Mouse (Mus musculus): Measurements from ENCODE around the gene Ttll4. TPM values are rescaled to one million over a fixed set of nuclear protein-coding genes. Genes with fewer than 3 reads are reported as not detected.

The Ttll4 gene
- 10 to 100 TPM; 37.3 to 42.6 TPM for total RNA-seq (2021)

DNA sequence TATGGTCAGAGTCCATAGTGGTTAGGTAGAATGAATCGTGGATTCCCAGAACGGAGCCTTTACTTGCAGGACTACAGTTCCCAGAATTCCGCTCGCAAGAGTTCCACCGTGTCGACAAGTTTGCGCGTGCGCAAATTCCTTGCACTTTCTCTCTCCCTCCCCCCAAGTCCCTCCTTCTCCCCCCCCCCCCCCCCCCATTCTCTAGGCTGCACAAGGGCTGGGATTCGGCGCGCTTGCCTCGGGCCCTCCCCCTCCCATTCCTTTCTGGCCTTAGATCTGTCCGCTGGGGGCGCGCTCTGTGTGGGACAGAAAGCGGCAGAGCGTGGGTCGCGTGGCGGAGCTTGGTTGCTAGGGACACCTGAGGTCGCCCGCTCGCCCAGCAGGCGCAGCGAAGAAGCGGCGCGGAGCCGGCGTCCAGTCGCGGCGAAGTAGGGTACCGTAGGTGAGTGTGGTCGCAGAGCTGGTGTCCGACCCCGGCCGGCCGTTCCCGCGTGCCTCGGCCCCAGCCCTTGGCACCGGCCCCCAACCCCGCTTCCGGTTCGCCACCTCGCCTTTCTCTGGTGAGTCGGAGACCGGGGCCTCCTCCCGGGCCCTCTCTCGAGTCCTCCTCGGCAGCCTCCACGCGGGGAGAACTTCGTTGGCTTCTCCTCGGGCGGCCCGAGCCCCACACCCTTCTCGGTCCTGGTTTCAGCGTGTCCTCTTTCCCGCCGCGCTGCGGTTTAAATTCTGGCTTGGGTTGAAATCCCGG, at the start of gene Ttll4:
Gene Ttll4, plus strand, starts transcription at position 298 of the 748 bp plus-strand sequence.
- peak; percentile 98 for DNase-seq
- intact Hi-C loops (cut with DNase I), result no loop called here

DNA sequence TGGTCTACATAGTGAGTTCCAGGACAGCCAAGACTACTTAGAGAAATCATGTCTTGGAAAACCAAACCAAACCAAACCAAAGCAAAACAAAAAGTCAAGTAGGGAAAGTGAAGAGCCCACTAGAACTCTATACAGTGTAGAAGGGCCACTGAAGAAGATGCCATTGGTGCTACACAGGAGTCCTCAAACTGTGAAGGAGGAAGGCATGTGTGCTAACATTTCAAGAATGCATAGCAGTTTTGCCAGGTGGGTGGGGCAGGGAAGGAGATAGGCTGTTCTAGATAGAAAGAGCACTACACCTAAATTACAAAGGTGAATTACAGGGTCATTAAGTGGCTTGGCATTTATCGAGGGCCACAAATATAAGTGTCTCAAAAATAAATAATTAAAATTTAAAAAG, 37.4 kb upstream of the Ttll4 start:
- intact Hi-C loops (cut with DNase I), result no loop called here
- no peak for DNase-seq

DNA sequence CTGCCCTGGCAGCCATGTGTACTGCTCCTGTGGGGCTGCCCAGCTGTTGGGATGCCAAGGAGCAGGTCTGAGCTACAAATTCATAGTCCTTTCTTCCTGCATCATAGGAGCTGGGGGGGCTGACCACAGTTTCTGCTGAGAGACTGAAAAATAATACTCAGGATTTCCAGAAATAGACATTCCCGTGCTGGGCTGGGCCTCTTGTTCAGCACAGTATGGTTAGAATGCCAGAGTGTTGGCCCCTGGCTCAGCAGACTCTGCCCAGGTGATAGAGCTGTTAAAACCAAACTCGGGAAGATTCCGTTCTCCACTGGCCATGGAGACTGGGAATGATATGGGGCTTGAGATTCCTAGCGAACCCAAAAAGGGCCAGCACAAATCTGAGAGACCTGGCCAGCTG, 35.5 kb upstream of the Ttll4 start:
- no peak for DNase-seq
- intact Hi-C loops (cut with DNase I), result no loop called here

DNA sequence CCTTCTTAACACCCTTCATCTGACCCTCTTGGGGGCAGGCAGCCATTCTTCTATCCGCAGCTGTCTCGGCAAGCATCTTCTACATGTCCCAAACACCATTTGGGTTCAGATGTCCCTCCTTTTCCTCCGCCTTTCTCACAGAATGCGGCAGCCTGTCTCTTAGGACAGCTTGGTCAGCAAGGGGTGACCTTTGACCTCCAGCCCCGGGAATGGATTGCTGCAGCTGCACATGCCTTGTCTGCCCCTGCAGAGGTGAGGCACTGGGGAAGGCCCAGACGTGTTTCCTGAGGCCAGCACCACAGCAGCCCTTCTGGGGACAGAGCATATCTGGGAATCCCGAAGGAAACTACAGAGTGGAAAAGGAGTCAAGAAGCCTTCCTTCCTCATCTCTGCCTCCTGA, 33.5 kb upstream of the Ttll4 start:
- intact Hi-C loops (cut with DNase I), result no loop called here
- no peak for DNase-seq

DNA sequence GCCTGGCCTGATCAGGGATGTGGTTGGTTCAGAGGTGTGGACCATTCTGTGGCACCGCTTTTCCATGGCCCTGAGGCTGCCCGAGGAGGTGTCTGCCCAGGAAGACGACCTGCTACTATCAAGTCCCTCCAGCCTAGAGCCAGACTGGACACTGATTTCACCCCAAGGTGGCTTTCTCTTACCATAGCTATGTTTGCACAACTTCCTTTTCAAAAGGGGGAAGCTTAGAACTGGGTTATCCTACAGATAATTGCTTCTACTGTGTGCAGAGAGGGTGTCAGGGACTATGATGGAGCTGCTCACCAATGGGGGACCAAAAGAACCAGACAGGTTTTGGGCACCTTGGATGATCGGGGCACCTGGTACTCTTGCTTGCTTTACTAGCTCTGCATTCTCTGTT, 28.8 kb upstream of the Ttll4 start:
- no peak for DNase-seq
- intact Hi-C loops (cut with DNase I), result no loop called here

DNA sequence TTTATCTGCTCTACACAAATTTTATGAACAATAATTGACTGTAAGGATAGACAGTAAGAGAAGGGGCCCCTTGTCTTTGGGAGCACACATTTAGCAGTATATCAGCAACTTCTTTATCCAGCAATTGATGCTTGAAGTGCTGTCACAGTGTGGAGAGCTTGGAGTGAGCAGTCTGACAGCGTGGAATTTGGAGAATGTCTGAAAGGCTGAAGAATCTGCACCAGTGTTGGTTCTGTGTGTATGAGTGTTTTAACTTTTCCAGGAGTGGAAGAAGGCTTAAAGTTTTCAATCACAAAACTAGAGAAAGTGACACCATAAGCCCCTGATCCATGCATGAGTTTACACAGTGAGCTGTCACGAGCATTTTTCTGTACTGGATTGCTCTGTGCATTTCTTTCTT, 18.0 kb upstream of the Ttll4 start:
- DNase-seq, result no peak
- intact Hi-C loops (cut with DNase I), result no loop called here

DNA sequence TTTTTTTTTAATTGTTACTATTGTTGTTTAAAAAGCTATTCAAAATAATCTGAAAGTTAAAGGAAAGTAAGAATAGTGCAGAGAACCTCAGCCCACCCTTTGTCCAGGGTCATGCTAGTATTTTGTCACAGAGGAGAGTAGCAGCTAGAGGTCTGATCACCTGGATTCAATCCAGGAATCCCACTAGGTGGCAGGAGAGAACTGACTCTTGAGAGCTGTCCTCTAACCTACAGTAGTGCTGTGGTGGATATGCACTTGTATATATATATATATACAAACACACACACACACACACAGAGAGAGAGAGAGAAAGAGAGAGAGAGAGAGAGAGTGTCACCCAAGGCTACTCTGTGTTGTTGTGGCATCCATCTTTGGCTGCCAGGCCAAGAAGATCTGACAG, 17.6 kb upstream of the Ttll4 start:
- no peak for DNase-seq
- intact Hi-C loops (cut with DNase I), result no loop called here

DNA sequence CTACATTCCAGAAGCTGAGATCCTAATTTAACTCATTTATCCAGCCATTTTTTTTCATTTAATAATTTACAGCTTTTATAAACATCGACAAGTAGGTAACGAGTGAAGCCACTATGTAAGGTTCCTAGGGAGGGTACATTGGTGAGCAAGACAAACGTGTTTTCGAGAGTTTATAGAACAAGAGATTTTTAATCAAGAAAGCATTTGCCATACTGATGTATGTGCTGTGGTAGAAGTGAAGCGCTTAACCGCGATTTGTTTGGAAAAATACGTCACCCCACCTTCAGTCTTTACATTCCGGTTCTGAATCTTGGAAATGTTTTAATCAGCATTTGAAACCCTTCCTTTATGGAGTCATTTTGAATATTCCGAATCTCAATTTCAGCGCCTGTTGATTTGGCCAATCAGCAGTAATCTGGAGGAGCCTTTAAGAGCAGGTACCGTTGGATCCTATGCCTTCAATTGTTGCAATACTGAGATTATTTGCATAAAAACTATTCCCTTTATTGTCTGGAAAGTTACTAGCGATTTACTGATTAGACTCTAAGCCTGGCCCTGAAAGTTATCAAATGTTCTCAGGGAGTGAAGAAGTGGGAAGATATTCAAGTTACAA, 814 bp downstream of the Ttll4 start:
- intact Hi-C loops (cut with DNase I), result no loop called here

DNA sequence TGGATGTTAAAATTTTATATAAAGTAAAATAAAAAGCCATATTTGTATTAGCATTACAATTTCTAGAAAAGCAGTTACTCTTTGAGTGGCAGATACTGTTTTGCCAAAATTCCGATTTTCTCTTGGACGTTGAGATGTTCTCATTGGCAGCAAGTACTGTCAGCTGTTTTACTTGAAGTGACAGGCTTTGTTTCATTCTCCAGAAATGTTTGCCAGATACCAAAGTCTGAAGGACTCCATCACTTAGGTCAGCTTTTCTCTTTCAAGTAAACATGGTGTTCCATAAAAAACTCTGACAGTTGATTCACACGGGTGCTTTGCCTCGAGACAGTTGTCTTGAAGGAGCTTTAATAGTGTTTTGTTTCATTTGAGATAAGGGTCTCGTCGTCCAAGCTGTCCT, 3.6 kb downstream of the Ttll4 start:
- DNase-seq, result no peak
- intact Hi-C loops (cut with DNase I), result no loop called here

More for the DNA sequence above, 814 bp downstream of the Ttll4 start:
- no peak for DNase-seq

DNA sequence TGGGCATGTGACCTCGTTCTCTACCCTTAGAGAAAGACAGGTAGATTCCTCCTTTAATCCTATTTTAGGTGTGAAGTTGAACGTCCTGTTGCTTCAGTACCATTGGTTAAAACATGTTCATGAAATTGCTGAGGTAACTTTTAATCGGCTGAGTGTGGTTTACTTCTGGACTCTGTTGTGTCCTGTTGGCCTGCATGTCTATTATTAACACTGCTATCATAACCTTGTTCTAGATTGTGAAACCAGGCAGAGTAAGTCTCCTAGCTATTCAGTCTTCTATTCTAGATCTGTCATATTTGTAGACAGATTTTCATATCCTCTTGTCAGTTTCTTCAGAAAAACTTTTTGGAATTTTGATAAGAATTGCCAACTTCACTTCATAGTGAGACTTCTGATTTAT, 6.8 kb downstream of the Ttll4 start:
- no peak for DNase-seq
- intact Hi-C loops (cut with DNase I), result no loop called here

DNA sequence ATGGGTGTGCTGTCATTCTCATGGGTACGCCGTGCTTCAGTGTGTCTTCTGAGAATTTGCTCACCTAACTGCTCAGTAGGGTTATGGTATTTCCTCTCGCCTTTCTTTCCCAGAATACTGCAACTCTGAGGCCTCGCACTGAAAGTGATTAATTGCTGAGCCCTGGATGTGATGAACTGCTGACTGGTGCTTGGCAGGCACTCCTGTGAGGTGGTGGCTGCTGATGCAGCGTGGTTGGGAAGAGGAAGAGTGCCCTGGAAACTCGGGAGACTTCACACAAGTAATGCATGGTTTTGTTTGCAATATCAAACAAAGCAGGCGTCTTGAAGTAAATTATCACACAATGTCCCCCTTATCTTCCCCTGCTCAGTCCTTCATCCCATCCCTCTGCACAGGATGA, 11.2 kb downstream of the Ttll4 start:
- DNase-seq, result no peak
- intact Hi-C loops (cut with DNase I), result no loop called here

DNA sequence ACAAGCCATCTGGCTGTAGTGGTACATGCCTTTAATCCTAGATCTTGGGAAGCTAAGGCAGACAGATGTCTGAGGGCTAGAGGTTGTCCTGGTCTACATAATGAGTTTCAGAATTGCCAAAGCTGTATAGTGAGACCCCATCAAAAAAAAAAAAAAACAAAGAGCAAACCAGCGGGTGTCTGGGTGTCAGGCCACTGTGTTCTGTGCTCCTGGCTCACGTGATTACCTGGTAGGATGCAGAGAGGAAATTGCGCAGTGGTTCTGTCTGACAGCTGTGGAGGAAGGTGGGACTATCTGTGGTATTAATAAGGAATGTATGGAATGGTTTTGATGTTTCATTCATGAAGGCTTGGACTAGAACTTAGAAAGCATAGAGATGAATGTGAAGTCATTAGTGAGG, 15.3 kb downstream of the Ttll4 start:
- intact Hi-C loops (cut with DNase I), result no loop called here
- no peak for DNase-seq

DNA sequence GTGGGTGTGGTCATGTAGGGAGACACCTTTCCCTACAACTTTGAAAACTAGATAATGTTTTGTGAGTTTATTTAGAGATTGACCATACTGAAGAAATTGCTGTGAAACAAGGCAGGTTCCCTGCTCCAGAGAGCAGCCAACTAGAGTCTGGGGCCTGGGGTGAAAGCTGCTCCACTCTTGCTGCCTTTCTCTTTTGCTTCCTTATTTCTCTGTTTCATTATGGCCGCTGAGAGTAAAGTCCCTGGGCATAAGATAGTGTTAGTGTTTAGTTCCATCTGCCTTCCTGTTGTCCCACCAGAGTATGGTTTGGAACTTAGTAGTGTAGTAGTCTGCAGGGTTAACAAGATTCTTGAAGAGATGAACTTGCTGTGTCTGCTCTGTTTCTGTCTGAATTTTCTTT, 16.3 kb downstream of the Ttll4 start:
- DNase-seq, result no peak
- intact Hi-C loops (cut with DNase I), result no loop called here

DNA sequence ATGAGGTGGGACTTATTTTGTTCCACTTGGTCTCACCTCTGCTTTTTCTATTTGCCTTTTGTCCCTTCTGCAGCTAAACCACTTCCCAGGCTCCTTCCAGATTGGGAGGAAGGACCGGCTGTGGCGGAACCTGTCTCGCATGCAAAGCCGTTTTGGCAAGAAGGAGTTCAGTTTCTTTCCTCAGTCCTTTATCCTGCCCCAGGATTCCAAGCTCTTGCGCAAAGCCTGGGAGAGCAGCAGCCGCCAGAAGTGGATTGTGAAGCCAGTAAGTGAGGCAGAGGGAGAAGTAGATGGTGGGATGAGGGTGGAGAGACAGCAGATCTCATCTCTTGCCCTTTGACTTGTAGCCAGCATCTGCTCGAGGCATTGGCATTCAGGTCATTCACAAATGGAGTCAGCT, 25.6 kb downstream of the Ttll4 start:
- no peak for DNase-seq
- intact Hi-C loops (cut with DNase I), result no loop called here

DNA sequence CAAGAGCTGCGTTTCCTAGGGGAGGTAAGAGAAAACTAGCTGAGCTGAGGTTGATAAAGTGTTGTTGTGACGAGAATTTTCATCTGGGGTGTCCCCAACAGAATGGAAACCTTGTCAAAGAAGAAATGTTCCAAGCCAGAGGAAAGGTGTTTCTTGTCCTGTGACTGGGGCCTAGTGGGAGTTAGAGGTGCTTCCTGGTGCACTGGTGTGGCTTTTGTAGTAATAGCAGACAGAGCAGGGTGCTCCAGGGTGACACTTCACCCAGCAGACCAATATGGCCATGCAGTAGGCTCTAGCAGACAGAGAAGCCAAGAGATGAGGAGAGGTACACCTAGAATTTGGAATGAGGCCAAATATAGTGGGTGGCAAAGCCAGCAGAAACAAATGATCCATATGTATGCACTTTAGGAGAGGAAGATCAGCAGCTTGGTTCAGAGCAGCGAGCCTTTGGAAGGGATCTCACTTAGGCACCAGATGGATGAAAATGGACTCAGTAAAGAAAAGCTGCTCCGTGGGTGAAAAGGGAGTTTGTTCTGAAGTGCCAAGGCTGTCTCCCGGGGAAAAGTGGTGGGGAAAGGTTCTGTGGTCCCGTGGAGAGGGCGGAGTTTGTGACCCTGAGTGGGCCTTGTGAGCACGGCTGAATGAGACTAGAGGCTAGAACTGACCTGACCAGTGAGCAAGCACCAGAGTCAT, 32.5 kb downstream of the Ttll4 start:
- intact Hi-C loops (cut with DNase I), result no loop called here
- DNase-seq, result no peak

DNA sequence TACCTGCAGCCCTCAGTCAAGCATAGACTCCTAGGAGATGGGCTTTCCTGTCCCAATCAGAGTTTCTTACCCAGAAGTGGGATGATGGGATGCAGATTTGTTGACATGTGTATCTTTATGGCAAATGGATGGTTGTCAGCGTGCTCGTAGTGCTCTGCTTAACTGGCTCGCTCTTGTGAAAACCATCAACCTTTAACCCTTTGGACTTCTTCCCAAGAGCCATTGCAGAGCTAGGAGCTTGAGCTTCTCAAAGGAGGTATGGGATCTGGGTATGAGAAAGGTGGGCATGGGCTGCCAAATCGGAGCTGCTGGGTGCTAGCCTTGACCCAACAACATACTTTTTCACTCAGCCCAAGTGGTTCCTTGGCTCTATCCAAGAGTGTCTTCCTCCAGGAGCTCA, 34.3 kb downstream of the Ttll4 start:
- intact Hi-C loops (cut with DNase I), result no loop called here

DNA sequence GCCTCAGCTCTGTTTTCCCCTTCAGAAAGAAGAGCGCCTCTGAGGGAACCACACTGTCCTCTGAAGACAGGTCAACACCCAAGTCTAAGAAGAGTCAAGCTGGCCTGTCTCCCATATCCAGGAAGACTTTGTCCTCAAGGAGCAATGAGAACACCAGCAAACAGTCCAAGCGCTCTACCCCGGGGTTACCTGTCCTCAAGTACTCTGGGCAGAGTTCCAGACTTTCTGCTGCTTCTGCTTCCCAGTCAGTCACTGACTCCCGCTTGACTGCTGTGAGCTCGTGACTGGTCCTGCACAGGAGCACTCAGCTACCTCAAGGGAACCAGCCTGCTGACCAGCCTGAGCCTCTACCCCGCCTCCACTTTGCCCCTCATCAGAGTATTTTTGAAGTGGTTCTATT, 35.9 kb downstream of the Ttll4 start:
- intact Hi-C loops (cut with DNase I), result no loop called here
- DNase-seq, result no peak

More for the DNA sequence above, 34.3 kb downstream of the Ttll4 start:
- no peak for DNase-seq

DNA sequence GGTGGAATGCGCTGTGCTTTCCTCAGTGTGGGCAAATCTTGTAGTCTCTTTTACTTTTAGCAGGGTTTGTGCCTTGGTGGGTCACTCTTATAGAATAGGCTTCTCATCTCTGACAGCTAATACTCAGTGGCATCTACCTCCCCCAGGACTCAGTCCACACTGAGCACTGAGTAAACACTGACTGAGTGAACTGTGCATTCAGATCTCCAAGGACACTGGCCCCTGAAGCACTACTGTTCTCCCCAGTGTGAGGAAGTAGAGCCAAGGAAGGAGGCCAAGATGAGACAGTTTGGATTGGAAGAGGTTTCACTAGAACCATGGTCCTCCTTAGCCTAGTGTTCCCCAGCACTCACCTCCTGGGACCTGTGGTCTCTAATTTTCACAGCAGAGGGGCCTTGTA, 36.8 kb downstream of the Ttll4 start:
- intact Hi-C loops (cut with DNase I), result no loop called here
- DNase-seq, result no peak

DNA sequence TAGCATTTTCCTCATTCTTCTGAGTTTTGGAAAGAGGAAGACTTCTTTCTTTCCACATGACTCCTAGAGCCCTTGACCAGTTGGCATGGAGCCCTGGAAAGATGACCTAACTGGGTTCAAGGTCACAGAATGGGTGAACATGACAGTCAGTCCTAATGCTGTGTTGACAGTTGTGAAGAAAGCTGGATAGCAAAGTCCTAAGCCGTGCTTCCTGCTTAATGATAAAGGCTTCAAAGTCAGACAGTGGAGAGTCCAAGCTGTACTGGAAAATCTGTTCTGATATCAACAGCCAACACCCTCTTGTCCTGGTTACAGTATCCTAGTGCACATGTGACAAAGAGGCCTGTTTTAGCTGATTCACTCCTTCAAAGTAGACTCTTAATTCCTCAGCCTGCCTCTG, 37.2 kb downstream of the Ttll4 start:
- DNase-seq, result no peak
- intact Hi-C loops (cut with DNase I), result no loop called here

DNA sequence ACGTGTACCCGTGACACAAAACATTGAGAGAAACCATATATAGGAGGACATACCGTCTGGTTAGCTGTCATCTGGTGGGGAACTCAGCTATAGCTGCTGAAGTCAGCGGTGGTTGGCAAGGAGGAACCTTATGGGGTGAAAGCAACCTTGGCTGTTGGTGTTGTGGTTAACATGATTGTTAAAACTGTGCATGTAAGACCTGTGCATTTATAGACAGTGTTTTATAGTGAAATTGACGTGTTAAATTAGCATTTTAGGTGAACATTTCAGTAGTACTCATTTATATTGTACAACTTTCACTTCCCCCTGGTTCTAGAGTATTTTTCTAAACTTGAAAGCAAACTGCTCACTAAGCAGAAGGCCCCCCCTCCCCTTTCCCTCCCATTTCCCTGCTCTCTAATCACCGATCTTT, 40.6 kb downstream of the Ttll4 start:
- no peak for DNase-seq
- intact Hi-C loops (cut with DNase I), result no loop called here

DNA sequence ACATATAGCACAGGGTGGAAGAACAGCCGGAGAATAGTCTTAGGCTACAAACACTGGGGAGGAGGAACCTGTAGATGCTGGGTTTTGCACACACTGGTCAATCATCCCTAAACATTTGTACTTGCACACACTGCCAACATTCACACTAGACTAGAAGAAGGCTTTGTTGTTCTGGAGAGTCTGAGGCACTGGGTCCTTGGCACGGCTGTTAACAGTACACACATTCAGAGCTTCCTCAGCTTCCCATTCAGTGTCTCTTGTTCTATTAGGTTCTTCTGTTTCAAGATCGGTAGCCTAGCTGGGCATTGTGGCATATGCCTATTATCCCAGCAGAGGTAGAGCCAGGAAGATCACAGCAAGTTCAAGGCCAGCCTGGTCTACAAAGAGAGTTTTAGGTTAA, 42.6 kb downstream of the Ttll4 start:
- intact Hi-C loops (cut with DNase I), result no loop called here
- DNase-seq, result no peak

DNA sequence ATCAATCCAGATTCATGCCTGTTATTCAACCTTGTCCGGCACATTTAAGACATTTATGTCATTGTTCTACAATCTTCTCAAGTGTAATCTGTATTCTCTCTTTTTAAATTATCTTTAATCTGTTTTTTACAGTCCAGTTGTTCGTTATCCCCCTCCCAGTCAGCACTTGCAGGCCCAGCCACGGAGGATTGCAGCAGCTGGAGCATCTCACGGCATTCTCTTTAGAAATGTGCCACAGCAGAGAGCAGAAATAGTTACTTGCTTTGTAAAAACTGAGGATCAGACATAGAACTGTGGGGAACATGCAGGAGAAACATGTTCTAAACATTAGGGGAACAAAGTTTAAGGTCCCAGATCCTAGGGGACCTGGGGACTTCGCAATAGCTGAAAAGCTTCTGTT, 43.5 kb downstream of the Ttll4 start:
- DNase-seq, result no peak
- intact Hi-C loops (cut with DNase I), result no loop called here
